Mouse (Mus musculus) cerebellum, adult 2 months (tissue): ENCODE data around the gene Ankrd36. TPM values are rescaled to one million over a fixed set of nuclear protein-coding genes. Genes with fewer than 3 reads are reported as not detected.
A peak's percentile ranks its signal among the peaks of the same experiment; 100 is the strongest.
"Not testable (repeated sequence)": the region's sequence is repeated elsewhere in the genome, so short reads cannot be mapped to it uniquely, and the experiment has no call there.

Experiments used
- DNase-seq, 2 experiments: peaks; one replicate each; pipeline ENCODE4 v3.0.0; 2021
- H3K27ac ChIP-seq: fragments of 200-500 bp; 2 replicates; pipeline ENCODE4 v1.5.1; 2012; ENCODE audit warnings: low read length, control low read depth, inconsistent platforms; ENCODE audit not compliant: insufficient read depth
- H3K27me3 ChIP-seq: fragments of 200-500 bp; 2 replicates; pipeline ENCODE4 v1.6.1; 2012; ENCODE audit warnings: inconsistent platforms, mild to moderate bottlenecking, low read length, moderate library complexity; ENCODE audit not compliant: control insufficient read depth, insufficient read depth
- H3K4me1 ChIP-seq: fragments of 200-500 bp; 2 replicates; pipeline ENCODE4 v1.6.1; 2011; ENCODE audit warnings: low read length; ENCODE audit not compliant: control insufficient read depth, insufficient read depth
- H3K4me3 ChIP-seq: fragments of 200-500 bp; replicated peaks from 2 replicates; pipeline ENCODE3; 2011; ENCODE audit warnings: mild to moderate bottlenecking, low read depth, low read length, control low read depth; ENCODE audit not compliant: insufficient read depth
- CTCF ChIP-seq: fragments of 200-500 bp; IDR thresholded peaks from 2 replicates; pipeline ENCODE4 v1.5.1; 2011; ENCODE audit warnings: low read depth, mild to moderate bottlenecking, control low read depth, low read length, moderate library complexity, borderline replicate concordance; ENCODE audit not compliant: insufficient read depth
- POLR2A ChIP-seq: fragments of 200-500 bp; IDR thresholded peaks from 2 replicates; pipeline ENCODE4 v1.6.1; 2011; ENCODE audit warnings: low read length, control low read depth, borderline replicate concordance; ENCODE audit not compliant: insufficient read depth
- WGBS: fragments of 180-500 bp; shearing (Covaris S2); methylation state at CpG from one replicate; pipeline ENCODE4 v1.1.7; 2018; 5-methylcytosine and 5-hydroxymethylcytosine counted together
- polyA plus RNA-seq: library from polyadenylated mRNA; depleted of rRNA; stranded (reverse); fragments of >200 nt; gene quantifications from 2 replicates; pipeline ENCODE4 v1.2.3, GENCODE M21; 2012

Gene Ankrd36
- polyA plus RNA-seq, 1 experiment: not detected

DNA sequence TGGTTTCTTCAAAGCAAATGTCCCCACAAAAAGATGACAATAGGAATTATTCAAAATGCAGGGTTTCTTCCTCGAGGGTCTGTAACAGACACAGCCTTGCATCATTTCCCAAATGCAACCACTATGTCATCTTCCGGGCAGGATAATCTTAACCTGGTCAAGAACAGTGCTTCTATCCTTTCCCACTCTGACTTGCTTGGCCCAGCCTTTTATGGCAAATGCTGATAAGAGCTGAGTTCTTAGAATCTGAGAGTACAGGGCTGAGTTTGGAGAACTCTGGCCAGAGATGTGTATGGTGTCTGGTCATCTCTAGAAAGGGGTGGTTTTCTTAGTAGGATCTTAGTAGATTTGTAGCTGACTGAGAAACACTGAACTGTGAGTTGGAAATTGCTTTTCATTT lies 4.3 kb downstream of the Ankrd36 start:
- H3K4me3 ChIP-seq: no peak overlapping the region
- no peaks in the 10 kb centered on the region for H3K27me3 ChIP-seq
- no peak for DNase-seq
- TF ChIP-seq CTCF (no peak), POLR2A (no peak)
- no peak overlapping the region for H3K27ac ChIP-seq
- WGBS: 83% methylated on average over 2 of the region's 2 CpGs
- no peaks in the 10 kb centered on the region for H3K4me1 ChIP-seq

DNA sequence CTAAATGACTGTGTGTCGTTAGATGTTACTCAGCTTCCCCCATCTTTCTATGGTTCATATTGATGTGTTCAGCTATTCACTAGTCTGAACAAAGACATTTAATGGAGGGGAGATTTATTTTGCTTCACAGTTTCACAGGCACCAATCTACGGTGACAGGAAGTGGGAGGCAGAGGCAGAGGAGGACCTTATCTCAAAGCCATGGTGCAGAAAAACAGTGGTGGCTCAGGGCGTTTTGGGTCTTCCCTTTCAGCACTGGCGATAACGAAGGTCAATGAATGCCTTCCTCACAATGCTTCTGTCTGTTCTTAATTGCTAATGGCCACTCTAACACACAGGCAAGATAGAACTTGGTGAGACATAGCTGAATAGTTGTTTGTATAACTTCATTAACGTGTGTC lies 5.6 kb downstream of the Ankrd36 start:
- no peaks in the 10 kb centered on the region for H3K27me3 ChIP-seq
- TF ChIP-seq CTCF (no peak), POLR2A (no peak)
- DNase-seq: no peak
- WGBS: 85% methylated on average over 6 of the region's 6 CpGs
- no peak overlapping the region for H3K27ac ChIP-seq
- no peak overlapping the region for H3K4me3 ChIP-seq
- no peaks in the 10 kb centered on the region for H3K4me1 ChIP-seq

DNA sequence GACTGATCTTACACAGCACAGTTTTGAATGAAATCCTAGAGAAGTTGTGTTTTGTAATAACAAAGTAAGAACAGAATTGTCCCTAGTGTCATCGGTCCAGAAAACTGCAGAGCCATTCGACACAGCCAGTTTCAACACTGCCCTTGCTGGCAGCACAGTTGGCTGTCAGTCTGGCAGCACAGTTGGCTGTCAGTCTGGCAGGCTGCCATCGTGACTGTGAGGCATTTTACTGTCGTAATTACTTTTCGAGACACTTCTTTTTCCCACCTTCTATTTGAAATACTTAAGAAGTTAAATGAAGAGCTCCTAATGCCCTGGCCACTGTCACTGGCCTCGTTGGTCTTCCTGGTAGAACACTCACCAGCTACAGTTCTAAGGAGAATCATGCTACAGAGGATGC lies 22.9 kb downstream of the Ankrd36 start:
- TF ChIP-seq CTCF: no peak
- TF ChIP-seq POLR2A: no peak

DNA sequence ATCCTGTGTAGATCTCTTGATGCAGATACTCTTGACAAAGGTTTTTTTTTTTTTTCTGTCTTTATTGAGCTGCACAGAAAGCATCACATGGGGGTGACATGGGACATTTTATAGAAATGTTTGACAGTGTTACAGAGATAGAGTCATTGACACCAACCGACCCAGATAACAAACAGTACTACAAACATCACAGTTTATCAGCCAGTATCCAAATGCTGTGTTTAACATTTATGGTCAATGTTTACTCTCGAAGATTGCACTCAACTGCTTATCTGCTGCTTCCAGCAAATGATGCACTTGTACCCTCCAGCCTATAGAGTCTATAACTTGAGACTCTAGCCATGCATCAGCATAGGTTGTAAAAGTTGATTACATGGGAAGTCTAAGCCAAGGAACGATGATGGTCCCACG lies 25.9 kb downstream of the Ankrd36 start:
- TF ChIP-seq POLR2A (no peak), CTCF (no peak)
- no peak overlapping the region for H3K4me3 ChIP-seq
- no peaks in the 10 kb centered on the region for H3K27me3 ChIP-seq
- H3K27ac ChIP-seq: no peak overlapping the region
- no peak for DNase-seq
- H3K4me1 ChIP-seq: no peaks in the 10 kb centered on the region
- WGBS: 94% methylated on average over 4 of the region's 4 CpGs

More for the DNA sequence above, 22.9 kb downstream of the Ankrd36 start:
- Histone ChIP-seq H3K27me3 (no peaks in the 10 kb centered on the region), H3K4me3 (no peak overlapping the region), H3K4me1 (no peaks in the 10 kb centered on the region), H3K27ac (no peak overlapping the region)
- 6% methylated on average over 6 of the region's 6 CpGs for WGBS
- DNase-seq: peak; percentile 36 to 52

DNA sequence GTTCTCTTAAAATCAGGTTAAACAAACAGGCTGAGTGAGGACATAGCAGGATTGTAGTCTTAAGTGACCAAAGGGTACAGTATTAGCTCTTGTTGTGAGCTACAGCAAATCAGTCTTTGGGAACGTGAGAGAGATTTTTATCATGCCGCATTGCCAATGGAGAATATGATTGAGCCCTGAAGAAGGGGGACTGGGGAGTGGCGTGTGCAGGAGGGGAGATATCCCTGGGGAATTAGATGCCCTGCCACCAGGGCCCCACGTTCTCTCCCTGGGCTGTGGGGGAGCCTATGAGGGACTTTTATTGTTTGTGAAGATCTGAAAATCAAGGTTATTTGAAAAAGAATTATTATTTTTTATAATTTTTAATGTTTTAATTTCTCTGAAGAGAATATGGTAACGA lies 26.3 kb downstream of the Ankrd36 start:
- no peak overlapping the region for H3K4me3 ChIP-seq
- WGBS: 87% methylated on average over 5 of the region's 5 CpGs
- no peak for TF ChIP-seq POLR2A
- TF ChIP-seq CTCF: no peak
- H3K27me3 ChIP-seq: no peaks in the 10 kb centered on the region
- DNase-seq: no peak
- no peak overlapping the region for H3K27ac ChIP-seq
- no peaks in the 10 kb centered on the region for H3K4me1 ChIP-seq

DNA sequence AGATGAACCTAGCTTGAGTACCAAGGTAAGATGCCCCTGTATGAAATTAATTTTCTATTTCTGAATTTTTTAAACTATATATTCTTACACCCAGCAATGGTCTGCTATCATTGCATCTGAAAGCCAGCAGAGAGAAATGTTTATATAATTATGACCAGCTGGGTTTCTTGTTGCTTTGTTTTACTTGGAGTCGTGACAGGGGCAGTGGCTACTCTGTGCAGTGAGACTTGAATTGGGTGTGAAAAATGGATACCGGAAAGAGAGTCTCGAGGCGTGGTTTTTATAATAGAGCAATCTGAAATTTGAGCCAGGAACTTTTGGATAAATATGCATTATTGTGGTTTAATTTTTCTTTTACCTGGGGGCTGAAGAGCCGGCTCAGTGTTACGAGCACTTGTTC lies 27.3 kb downstream of the Ankrd36 start:
- WGBS: 84% methylated on average over 6 of the region's 6 CpGs
- no peak for DNase-seq
- H3K4me3 ChIP-seq: no peak overlapping the region
- H3K27me3 ChIP-seq: no peaks in the 10 kb centered on the region
- H3K4me1 ChIP-seq: no peaks in the 10 kb centered on the region
- no peak for TF ChIP-seq POLR2A
- no peak for TF ChIP-seq CTCF
- H3K27ac ChIP-seq: no peak overlapping the region

DNA sequence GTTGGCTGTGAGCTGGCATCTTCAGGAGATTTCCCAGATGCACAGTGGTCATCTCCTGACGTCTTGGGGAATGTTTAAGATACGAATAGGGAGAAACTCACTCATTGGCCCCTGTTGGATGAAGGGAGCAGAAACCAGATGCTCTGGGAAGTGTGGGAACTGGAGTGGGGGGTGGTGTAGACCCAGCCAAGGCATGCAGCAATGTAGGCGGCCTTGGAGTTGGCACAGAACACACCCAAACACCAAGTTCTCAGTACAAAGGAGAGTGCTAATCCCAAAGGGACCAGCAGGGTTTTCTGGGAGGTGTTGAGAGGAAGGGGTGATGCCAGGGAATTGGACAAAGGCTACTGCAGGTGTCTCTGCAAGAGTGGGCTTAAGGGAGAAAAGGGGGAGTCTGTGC lies 35.9 kb downstream of the Ankrd36 start:
- 45% methylated on average over 3 of the region's 3 CpGs for WGBS

DNA sequence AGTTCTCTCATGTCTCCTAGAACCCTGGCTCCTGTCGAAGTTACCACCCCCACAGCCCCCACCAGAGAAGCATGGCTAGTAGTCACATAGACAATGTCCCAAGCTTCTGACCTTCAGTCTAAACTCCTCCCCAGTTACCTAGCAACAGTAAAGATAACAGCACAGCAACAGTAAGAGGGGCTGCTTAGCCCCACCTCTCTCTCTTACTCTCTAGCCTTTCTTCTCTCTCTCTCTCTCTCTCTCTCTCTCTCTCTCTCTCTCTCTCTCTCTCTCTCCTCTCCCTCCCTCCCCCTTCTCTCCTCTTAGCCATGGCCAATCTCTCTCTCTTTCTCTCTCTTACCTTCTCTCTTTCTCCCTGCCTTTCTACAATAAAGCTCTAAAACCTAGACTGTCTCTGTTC lies 42.4 kb downstream of the Ankrd36 start:
- DNase-seq: not testable (repeated sequence)

More for the DNA sequence above, 35.9 kb downstream of the Ankrd36 start:
- TF ChIP-seq CTCF (no peak), POLR2A (no peak)
- Histone ChIP-seq H3K4me3 (no peak overlapping the region), H3K4me1 (no peaks in the 10 kb centered on the region), H3K27me3 (no peaks in the 10 kb centered on the region), H3K27ac (no peak overlapping the region)
- DNase-seq: no peak

DNA sequence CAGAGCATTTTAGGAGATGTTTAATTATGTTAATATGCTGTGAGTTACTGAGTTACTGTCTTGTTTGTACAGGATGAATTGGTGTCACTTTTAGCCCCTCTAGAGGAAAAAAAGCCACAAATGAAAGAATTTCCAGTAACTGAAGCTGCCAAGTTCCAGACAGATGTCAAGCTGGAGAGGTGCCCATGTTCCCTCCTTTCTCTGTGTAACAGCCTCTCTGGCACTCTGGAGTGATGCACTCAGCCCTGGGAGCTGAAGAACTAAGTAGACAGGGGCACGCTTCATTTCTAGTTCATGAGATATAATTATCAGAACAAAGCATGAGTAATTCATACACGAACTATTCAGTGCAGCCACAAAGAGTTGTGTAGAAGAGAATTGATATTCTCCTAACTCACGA lies 45.0 kb downstream of the Ankrd36 start:
- WGBS: 14% methylated on average over 3 of the region's 3 CpGs
- DNase-seq: no peak
- Histone ChIP-seq H3K4me1 (no peaks in the 10 kb centered on the region), H3K27me3 (no peaks in the 10 kb centered on the region), H3K4me3 (no peak overlapping the region), H3K27ac (no peak overlapping the region)
- no peak for TF ChIP-seq CTCF
- no peak for TF ChIP-seq POLR2A

More for the DNA sequence above, 42.4 kb downstream of the Ankrd36 start:
- not testable (repeated sequence) for H3K27me3 ChIP-seq, H3K4me1 ChIP-seq, H3K27ac ChIP-seq, H3K4me3 ChIP-seq
- 60% methylated on average over 1 of the region's 1 CpGs for WGBS
